Mouse (Mus musculus): ENCODE results near the gene Cops9.
A peak's percentile ranks its signal among the peaks of the same experiment; 100 is the strongest.

Gene Cops9

GRCm38 (mm10) chr1:92646111-92646510 lies 4.3 kb upstream of the Cops9 start:
- no peak for DNase-seq

- DNase-seq: no peak
These were observed 3.1 kb upstream of the Cops9 start for GRCm38 (mm10) chr1:92644916-92645315.

GRCm38 (mm10) chr1:92643691-92644090 lies 1.9 kb upstream of the Cops9 start:
- no peak for DNase-seq

- DNase-seq: no peak
These were observed 1.4 kb downstream of the Cops9 start for GRCm38 (mm10) chr1:92640393-92640792.

GRCm38 (mm10) chr1:92638736-92639135 lies 3.0 kb downstream of the Cops9 start:
- no peak for DNase-seq

GRCm38 (mm10) chr1:92638181-92638580 lies 3.6 kb downstream of the Cops9 start:
- no peak for DNase-seq

- DNase-seq: no peak
These were observed 4.1 kb downstream of the Cops9 start for GRCm38 (mm10) chr1:92637501-92638172.

GRCm38 (mm10) chr1:92636676-92637075 lies 5.1 kb downstream of the Cops9 start:
- DNase-seq: no peak

- DNase-seq: no peak
These were observed 5.8 kb downstream of the Cops9 start for GRCm38 (mm10) chr1:92636015-92636414.

- DNase-seq: peak; percentile 18
These were observed 6.7 kb downstream of the Cops9 start for GRCm38 (mm10) chr1:92634976-92635599.

- no peak for DNase-seq
These were observed 7.2 kb downstream of the Cops9 start for GRCm38 (mm10) chr1:92634569-92634968.

- no peak for DNase-seq
These were observed 8.1 kb downstream of the Cops9 start for GRCm38 (mm10) chr1:92633726-92634125.

GRCm38 (mm10) chr1:92632948-92633347 lies 8.8 kb downstream of the Cops9 start:
- DNase-seq: no peak

GRCm38 (mm10) chr1:92632196-92632595 lies 9.6 kb downstream of the Cops9 start:
- DNase-seq: no peak

GRCm38 (mm10) chr1:92628227-92628626 lies 13.6 kb downstream of the Cops9 start:
- no peak for DNase-seq

- no peak for DNase-seq
These were observed 23.4 kb downstream of the Cops9 start for GRCm38 (mm10) chr1:92618360-92618759.

- DNase-seq: no peak
These were observed 24.3 kb downstream of the Cops9 start, which contains the start of gene Olfr12 for GRCm38 (mm10) chr1:92617488-92617887. TSS of gene Olfr12 (plus strand) at chr1:92617788.

- DNase-seq: no peak
These were observed 25.7 kb downstream of the Cops9 start for GRCm38 (mm10) chr1:92616046-92616445.

GRCm38 (mm10) chr1:92614516-92614915 lies 27.3 kb downstream of the Cops9 start:
- no peak for DNase-seq

GRCm38 (mm10) chr1:92613175-92613574 lies 28.6 kb downstream of the Cops9 start:
- DNase-seq: no peak

GRCm38 (mm10) chr1:92611008-92611407 lies 30.8 kb downstream of the Cops9 start:
- peak; percentile 34 for DNase-seq

GRCm38 (mm10) chr1:92607711-92608110 lies 34.1 kb downstream of the Cops9 start:
- DNase-seq: no peak

- DNase-seq: no peak
These were observed 36.3 kb downstream of the Cops9 start, which contains the start of gene Olfr1410 for GRCm38 (mm10) chr1:92605482-92605881. TSS of gene Olfr1410 (plus strand) at chr1:92605782.

- DNase-seq: no peak
These were observed 45.8 kb downstream of the Cops9 start for GRCm38 (mm10) chr1:92596019-92596418.

- DNase-seq: no peak
These were observed 47.7 kb downstream of the Cops9 start, which contains the start of gene Olfr1411 for GRCm38 (mm10) chr1:92594111-92594510. TSS of gene Olfr1411 (plus strand) at chr1:92594411.

All from cerebellum, adult 11-12 months (tissue).